Mouse (Mus musculus) testis, adult 2 months (tissue): ENCODE data around the gene Cfap65. TPM values are rescaled to one million over a fixed set of nuclear protein-coding genes. Genes with fewer than 3 reads are reported as not detected.

Source experiments
- H3K27ac ChIP-seq: fragments of 200-500 bp; 2 replicates; pipeline ENCODE4 v1.5.1; 2012; ENCODE audit warnings: low read depth, low read length; ENCODE audit not compliant: control insufficient read depth, insufficient read depth
- H3K27me3 ChIP-seq: fragments of 200-500 bp; 2 replicates; pipeline ENCODE4 v1.6.1; 2012; ENCODE audit warnings: mild to moderate bottlenecking, low read length, moderate library complexity; ENCODE audit not compliant: control insufficient read depth, insufficient read depth
- H3K36me3 ChIP-seq: fragments of 200-500 bp; 2 replicates; pipeline ENCODE4 v1.6.1; 2012; ENCODE audit warnings: mild to moderate bottlenecking, low read length; ENCODE audit not compliant: control insufficient read depth, insufficient read depth
- H3K4me1 ChIP-seq: fragments of 200-500 bp; 2 replicates; pipeline ENCODE4 v1.6.1; 2012; ENCODE audit warnings: low read length; ENCODE audit not compliant: control insufficient read depth, insufficient read depth
- H3K4me3 ChIP-seq: fragments of 200-500 bp; 2 replicates; pipeline ENCODE4 v1.5.1; 2012; ENCODE audit warnings: low read depth, mild to moderate bottlenecking, low read length, moderate library complexity, mixed read lengths; ENCODE audit not compliant: control insufficient read depth
- CTCF ChIP-seq: fragments of 200-500 bp; IDR thresholded peaks from 2 replicates; pipeline ENCODE4 v1.5.1; 2012; ENCODE audit warnings: low read depth, mild to moderate bottlenecking, inconsistent platforms, low read length, moderate library complexity; ENCODE audit not compliant: control insufficient read depth, insufficient read depth, insufficient replicate concordance
- POLR2A ChIP-seq: fragments of 200-500 bp; IDR thresholded peaks from 2 replicates; pipeline ENCODE4 v1.6.1; 2012; ENCODE audit warnings: low read depth, mild to moderate bottlenecking, inconsistent platforms, low read length, moderate library complexity; ENCODE audit not compliant: control insufficient read depth
- polyA plus RNA-seq: library from polyadenylated mRNA; depleted of rRNA; stranded (reverse); fragments of >200 nt; gene quantifications from 2 replicates; pipeline ENCODE4 v1.2.3, GENCODE M21; 2012

Gene Cfap65
- polyA plus RNA-seq, 1 experiment: 212 TPM

DNA sequence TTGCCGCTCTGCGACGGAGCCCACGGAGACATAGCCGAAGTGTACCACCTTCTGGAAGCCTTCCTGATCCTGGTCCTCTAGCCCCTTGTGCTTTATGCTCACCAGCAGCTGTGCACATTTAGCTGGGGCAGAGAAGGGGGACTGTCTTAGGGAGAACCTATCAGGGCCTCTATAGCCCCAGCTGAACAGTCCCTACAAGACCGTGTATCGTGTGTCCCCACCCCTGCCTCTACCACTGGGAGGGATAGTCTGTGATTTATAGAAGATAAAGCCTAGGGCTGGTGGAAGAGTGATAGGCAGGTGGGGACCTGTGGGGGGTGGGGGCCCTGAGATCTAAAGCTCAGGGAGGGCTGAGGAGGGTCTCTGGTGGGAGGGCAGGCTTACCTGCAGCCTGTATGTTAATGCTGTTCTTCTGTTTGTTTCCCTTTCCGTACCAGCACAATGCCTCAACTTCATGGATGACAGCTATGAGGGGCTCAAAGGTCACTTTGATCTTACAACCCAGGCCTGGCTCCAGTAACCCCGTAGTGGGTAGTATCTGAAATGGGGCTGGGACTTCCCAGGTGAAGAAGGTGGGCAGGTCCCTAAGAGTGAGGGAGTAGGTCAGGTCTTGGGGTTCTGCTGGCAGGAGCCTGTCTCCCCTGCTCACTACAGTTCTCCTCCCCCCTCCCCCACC, 7.6 kb downstream of the Cfap65 start:
- Histone ChIP-seq H3K4me3 (peak overlapping the region; percentile 33), H3K27ac (no peak overlapping the region), H3K4me1 (no peaks in the 10 kb centered on the region), H3K36me3 (peaks cover 1% of the 10 kb centered on the region), H3K27me3 (no peaks in the 10 kb centered on the region)
- TF ChIP-seq CTCF (no peak), POLR2A (no peak)

- Histone ChIP-seq H3K36me3 (peaks cover 1% of the 10 kb centered on the region), H3K27me3 (no peaks in the 10 kb centered on the region)
Observed at GRCm38 (mm10) chr1:74926721-74927120, 8.7 kb downstream of the Cfap65 start.

GRCm38 (mm10) chr1:74924464-74924863, 10.9 kb downstream of the Cfap65 start:
- no peaks in the 10 kb centered on the region for H3K27me3 ChIP-seq
- H3K36me3 ChIP-seq: peaks cover 1% of the 10 kb centered on the region; the same call in 1 of the 2 replicates
- no peak overlapping the region for H3K4me3 ChIP-seq
- TF ChIP-seq CTCF (no peak), POLR2A (no peak)
- no peaks in the 10 kb centered on the region; the same call in 1 of the 2 replicates for H3K4me1 ChIP-seq
- H3K27ac ChIP-seq: no peak overlapping the region

More at GRCm38 (mm10) chr1:74926721-74927120, 8.7 kb downstream of the Cfap65 start:
- Histone ChIP-seq H3K4me3 (no peak overlapping the region), H3K4me1 (no peaks in the 10 kb centered on the region), H3K27ac (no peak overlapping the region)
- TF ChIP-seq POLR2A (no peak), CTCF (peak; percentile 75; the same call in 1 of the 2 replicates)

DNA sequence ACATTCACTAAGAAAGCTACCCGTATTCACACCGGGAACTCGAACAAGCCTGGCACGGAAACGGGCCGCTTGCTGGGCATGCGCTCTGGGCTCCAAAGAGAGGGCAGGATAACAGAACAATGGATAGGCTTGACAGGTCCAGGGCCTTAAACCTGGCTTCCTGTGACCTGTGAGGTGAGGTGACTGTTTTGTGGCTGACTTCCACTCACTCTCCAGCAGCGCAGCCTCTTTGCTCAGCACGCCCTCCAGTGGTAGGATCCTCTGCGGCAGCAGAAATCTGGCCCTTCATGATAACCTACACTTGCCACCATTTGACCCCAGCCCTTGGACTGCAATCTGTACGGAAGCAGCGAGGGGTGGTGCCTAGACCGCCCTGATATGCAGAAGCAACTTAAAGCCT, 19.7 kb downstream of the Cfap65 start:
- TF ChIP-seq CTCF (no peak; the same call in 1 of the 2 replicates), POLR2A (no peak)
- Histone ChIP-seq H3K27ac (no peak overlapping the region), H3K36me3 (no peaks in the 10 kb centered on the region; the same call in 1 of the 2 replicates), H3K4me3 (no peak overlapping the region), H3K4me1 (no peaks in the 10 kb centered on the region), H3K27me3 (no peaks in the 10 kb centered on the region)

DNA sequence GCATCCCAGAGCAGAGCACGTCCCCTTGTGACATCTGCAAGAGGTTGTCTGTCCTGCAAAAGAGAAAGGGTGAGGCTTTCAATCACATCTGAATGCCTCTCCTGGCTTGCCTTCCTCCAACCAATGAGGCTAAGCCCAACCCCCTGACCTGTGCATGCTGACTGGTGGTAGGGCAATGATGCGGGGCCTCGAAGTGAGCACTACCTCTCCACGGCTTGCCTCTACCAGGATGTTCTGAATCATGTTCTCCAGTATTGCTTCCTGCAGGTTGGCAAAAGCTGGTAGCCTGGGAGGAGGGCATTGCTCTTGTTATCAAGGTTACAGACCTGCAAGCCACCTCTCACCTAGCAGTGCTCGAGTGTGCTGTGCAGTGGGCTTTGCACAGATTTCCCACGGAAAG, 33.2 kb downstream of the Cfap65 start:
- no peaks in the 10 kb centered on the region for H3K27me3 ChIP-seq
- no peak overlapping the region for H3K4me3 ChIP-seq
- no peaks in the 10 kb centered on the region; the same call in 1 of the 2 replicates for H3K36me3 ChIP-seq
- TF ChIP-seq POLR2A (no peak), CTCF (no peak)
- no peak overlapping the region for H3K27ac ChIP-seq
- H3K4me1 ChIP-seq: peaks cover 24% of the 10 kb centered on the region

DNA sequence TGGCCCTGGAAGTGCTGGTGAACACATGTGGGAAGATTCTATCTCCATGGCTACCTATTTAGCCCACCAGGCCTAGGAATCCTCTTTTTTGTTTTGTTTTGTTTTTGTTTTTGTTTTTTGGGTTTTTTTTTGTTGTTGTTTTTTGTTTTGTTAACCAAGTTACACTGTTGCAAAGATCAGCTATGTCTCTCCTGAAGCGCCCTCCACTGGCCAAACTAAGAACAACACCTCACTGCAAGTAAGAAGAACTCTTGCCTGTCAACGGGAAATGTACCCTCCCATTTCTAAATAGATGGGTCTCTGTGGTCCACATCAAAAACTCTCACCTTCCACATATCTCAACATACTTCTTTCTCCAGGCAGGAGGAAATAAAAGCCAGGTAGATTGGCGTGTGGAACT, 33.7 kb downstream of the Cfap65 start:
- Histone ChIP-seq H3K27ac (no peak overlapping the region), H3K36me3 (no peaks in the 10 kb centered on the region; the same call in 1 of the 2 replicates)

DNA sequence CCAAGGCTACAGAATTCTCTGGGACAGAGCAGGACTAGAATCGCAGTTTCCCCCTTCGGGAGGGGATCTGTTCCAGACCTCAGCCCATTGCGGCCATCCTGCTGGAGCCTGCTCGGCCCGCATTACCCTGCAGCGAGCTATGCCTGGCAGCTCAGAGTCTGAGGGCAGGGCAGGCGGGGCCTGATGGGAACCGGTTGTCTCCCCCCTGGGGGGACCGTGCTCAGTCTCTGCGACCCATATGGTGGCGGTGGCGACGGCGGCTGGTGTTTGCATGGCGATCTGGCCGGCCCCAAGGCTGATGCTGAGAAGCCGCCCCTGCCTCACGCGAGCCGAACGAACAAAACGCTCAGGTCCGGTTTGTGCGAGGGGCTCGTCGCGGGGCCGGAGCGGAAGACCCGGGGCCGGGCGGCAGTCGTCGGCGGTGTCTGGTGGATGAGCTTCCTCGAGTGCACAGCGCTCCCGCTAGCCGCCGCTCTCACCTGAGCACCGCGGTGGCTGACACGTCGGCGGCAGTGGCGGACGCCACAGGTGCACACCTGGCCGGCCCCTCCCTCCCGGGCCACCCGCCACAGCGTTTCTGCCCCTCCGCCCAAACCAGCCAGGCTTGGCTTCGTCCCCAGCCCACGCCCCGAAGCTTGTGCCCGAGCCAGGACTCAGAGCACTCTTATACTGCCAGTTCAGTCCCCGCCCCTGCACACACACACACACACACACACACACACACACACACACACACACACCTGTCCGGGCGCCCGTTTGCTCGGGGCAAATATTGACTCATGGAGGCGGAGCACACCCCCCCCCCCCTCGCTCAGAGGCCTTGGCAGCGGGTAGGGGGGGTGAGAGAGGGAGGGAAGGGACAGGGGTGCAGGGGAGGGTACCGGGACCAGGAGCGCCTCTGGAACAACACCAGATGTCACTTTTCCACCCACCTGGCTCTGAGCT, 34.8 kb downstream of the Cfap65 start:
- peaks cover 24% of the 10 kb centered on the region for H3K4me1 ChIP-seq
- no peak for TF ChIP-seq CTCF
- 0 out of 2 replicates have a peak, but pooled peaks have one; percentile 20 for TF ChIP-seq POLR2A
- H3K36me3 ChIP-seq: no peaks in the 10 kb centered on the region; the same call in 1 of the 2 replicates
- H3K27me3 ChIP-seq: no peaks in the 10 kb centered on the region
- H3K27ac ChIP-seq: no peak overlapping the region
- H3K4me3 ChIP-seq: no peak overlapping the region

More for the DNA sequence above, 33.7 kb downstream of the Cfap65 start:
- peaks cover 24% of the 10 kb centered on the region for H3K4me1 ChIP-seq
- no peak overlapping the region for H3K4me3 ChIP-seq
- TF ChIP-seq POLR2A: no peak
- no peak; the same call in 1 of the 2 replicates for TF ChIP-seq CTCF
- no peaks in the 10 kb centered on the region for H3K27me3 ChIP-seq
